Mouse (Mus musculus): Measurements from ENCODE around the gene Gm28269.

The Gm28269 gene

GRCm38 (mm10) chrX:21744997-21745396 lies at the start of gene Gm28269:
TSS of gene Gm28269 (minus strand) at chrX:21745097.
- no peak for DNase-seq (ENCODE audit: low spot score)

GRCm38 (mm10) chrX:21716885-21717284 lies 28.0 kb downstream of the Gm28269 start:
- DNase-seq (ENCODE audit: low spot score): no peak

- no peak for DNase-seq (ENCODE audit: low spot score)
Measured at GRCm38 (mm10) chrX:21715293-21715692, 29.6 kb downstream of the Gm28269 start.

- DNase-seq (ENCODE audit: low spot score): peak; percentile 53
Measured at GRCm38 (mm10) chrX:21714829-21715228, 30.1 kb downstream of the Gm28269 start, which contains the start of gene Slc6a14. TSS of gene Slc6a14 (plus strand) at chrX:21714896.

- no peak for DNase-seq (ENCODE audit: low spot score)
Measured at GRCm38 (mm10) chrX:21704470-21704869, 40.4 kb downstream of the Gm28269 start.

GRCm38 (mm10) chrX:21701646-21702045 lies 43.3 kb downstream of the Gm28269 start:
- DNase-seq (ENCODE audit: low spot score): no peak

- no peak for DNase-seq (ENCODE audit: low spot score)
Measured at GRCm38 (mm10) chrX:21695687-21696086, 49.2 kb downstream of the Gm28269 start.

GRCm38 (mm10) chrX:21695220-21695619 lies 49.7 kb downstream of the Gm28269 start:
- DNase-seq (ENCODE audit: low spot score): no peak

Measured in lung, postnatal 25 days (tissue).